Mouse (Mus musculus) bone marrow macrophage, adult 2 months (primary cell): ENCODE measurements around the gene Porcn.

Source experiments
- CTCF ChIP-seq: IDR thresholded peaks from 2 replicates; pipeline ENCODE4 v1.5.1; 2012; ENCODE audit warnings: low read depth, mild to moderate bottlenecking, low read length, moderate library complexity
- POLR2A ChIP-seq: IDR thresholded peaks from 2 replicates; pipeline ENCODE4 v1.6.1; 2012; ENCODE audit warnings: mild to moderate bottlenecking, low read depth, low read length, borderline replicate concordance

DNA sequence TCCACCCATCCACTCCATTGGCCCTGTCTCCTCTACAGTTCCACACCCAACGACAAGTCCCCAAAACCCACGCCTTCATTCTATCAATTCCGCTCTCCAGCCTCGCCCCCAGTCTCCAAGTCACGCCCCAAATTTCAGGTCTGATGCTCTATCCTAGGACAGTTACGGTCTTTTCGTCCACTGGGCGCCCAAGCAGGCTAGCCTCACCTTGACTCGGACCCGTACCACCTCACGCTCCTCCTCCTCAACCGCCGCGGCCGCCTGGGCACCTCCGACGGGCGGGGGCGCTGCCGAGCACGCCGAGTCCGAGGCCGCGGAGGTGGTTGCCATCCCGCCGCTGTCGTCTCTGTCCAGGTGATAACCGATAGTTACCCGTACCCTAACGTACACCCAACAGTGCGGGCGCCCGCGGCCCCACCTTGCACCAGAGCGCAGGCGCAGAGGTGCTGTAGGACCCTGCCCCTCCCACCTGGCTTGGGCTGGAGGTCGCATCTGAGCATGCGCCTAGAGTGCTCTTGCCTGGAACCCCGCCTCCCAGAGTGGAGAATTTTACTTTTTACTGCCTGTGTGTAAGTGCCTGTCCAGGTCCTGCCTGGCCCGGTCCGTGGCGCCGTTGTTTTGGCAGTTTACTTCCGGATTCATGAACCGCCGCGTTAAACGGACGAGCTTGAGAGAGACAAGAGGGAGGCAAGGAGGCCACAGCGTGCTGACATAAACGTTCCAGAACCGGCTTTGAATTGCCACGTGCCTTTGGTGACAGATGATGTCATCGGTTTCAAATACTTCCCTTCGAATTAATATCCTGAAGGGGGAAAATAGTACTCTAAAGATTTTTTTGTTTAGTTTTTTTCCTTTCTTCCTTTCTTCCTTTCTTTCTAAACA lies 30.6 kb downstream of the Porcn start, which contains the start of gene Tbc1d25:
- no peak for TF ChIP-seq CTCF
- no peak for TF ChIP-seq POLR2A
